Mouse (Mus musculus): ENCODE measurements around the gene Gnat3.
"Not testable (repeated sequence)": the region's sequence is repeated elsewhere in the genome, so short reads cannot be mapped to it uniquely, and the experiment has no call there.

Gnat3 gene

GRCm38 (mm10) chr5:17962249-17962648, at the start of gene Gnat3:
Gene Gnat3, plus strand, starts transcription at chr5:17962549.
- DNase-seq = no peak

DNA sequence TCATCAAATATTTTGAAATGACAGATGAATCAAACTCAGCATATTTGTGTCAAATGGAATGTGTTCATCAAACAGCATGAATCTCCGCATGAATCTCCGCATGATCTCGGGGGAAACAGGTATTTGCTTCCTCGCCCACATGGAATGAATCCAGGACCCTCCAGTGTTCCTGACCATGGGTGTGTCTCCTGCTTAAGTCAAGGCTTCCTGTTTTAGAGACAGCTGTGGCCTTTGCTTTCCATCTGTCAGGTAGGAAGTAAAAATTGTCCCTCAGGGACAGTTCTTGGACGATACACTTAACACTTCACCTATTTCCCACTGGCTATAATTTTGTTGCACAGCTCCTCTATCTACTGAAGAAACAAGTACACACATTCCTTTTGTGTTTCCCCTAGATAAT, 43.4 kb upstream of the Gnat3 start:
- peak in 1 of 2 experiments; percentile 47 for DNase-seq

DNA sequence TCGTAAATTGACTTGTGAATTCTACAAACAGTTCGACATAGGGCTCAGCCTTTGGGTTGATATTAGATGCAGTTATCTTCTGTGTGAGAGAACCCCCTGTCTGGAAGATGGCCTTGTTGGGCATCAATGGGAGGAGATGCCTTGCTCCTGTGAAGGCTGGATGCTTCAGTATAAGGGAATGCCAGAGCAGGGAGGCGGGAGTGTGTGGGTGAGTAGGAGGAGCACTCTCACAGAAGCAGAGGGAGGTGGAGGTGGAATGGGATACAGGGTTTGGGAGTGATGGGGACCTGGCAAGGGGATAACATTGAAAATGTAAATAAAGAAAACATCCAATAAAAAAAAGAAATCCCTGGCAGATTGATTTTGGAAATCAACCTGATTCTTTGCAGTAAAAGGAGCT, 38.7 kb upstream of the Gnat3 start:
- DNase-seq = no peak

GRCm38 (mm10) chr5:17924085-17924518, 38.2 kb upstream of the Gnat3 start:
- peak; percentile 38 to 63 for DNase-seq

DNA sequence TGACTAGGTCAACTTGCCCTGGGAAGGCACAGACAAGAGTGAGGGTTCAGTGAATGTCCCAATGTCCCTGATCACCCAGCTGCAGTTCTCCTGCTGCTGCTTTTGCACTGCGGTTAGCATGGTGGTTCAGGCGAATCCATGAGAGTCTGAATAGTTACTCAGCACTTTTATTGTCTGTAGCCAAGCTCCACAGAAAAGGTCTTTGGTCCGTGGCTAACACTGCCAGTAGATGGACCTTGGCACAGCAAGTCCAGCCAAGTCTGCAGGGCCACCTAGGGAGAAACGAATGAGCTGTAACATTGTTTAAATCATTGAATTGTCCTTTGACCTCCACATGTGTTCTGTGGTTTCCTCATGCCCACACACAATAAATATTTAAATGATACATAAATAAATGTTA, 33.9 kb upstream of the Gnat3 start:
- DNase-seq = peak; percentile 79 to 85

GRCm38 (mm10) chr5:17929006-17929567, 33.3 kb upstream of the Gnat3 start:
- no peak for DNase-seq

DNA sequence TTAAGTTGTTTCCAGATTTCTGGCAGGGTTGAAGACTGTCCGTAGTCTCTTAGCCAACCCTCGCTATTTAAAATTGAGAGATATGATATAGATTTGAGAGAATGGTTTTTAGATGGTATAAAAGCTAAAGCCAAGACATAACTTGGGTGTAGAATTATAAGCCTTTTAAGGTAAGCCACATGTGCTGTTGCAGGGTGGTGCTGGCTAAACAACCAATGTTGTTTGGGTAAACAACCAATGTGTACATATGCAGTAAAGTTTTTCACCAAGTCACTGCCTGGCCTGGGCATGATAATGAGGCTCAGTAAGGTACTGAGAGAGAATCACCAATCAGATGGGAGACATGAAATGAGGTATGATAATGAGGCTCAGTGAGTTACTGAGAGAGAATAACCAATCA, 30.8 kb upstream of the Gnat3 start:
- DNase-seq = not testable (repeated sequence)

DNA sequence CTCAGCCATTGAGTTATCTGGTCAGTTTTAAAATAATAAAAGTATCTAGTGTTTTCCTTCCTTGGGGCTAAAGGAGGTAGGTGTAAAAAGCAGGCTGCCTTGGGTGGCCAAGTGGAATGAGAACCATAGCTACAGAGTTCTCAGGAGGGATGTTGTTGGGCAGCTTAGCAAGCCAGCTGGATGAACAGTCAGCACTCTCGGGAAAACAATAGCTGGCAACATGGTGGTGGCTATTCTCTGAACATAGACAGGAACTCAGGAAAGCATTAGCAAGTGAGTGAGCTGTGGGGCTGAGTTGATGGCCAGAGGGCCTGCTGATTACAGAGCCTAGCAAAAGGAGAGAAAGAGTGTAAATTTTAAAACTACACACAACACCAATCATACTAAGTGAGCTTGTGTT, 27.8 kb upstream of the Gnat3 start:
- no peak for DNase-seq

DNA sequence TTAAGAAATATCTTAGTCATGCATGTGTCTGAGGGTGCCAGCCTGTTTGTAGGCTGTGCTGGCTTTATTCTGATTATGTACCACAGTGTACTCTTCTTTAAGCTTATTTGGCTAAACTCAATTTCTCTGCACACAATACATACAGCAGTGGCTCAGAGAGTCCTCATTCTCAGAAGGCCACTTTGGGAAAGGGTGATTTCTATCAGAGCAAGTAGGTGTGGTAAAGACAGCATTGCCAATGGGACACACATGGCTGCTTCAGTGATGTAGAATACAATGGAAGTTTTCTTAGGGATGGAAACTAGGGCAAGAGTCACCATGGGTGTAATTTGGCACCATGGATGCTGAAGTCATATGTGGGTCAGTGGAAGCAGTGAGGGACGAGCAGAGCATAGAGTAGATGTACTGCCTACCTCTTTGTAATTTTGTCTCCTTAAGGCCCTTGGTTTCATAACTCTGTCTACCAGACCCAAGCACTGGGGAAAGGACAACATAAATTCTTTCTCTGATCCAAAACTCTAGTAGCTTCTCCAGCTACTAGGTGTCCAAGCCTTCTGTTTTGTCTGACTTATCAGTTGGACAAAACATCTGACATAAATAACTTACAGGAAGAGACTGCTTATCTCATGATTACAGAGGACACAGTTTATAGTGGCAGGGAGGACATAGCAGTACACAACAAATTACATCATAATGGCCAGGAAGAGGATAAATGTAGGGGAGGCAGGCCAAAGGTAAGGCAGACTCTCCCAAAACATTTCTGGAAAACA, 24.0 kb upstream of the Gnat3 start:
- no peak for DNase-seq

DNA sequence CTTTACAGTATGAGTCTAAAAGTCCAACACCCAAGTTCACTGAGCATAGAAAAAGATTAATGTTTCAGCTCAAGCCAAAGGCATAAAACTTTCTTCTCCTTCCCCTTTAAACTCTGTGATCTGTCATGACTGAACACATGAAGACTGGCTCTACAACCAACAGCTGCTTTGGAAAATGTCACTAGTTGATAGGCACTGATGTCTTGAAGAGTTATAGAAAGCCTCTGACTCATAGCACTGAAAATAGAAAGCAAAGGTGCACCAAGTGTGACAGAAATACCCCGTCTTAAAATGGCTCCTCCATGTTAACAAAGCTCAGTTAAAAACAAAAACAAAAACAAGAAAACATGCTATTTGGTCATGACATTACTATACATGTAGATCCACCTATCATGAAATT, 5.9 kb upstream of the Gnat3 start:
- DNase-seq = no peak

GRCm38 (mm10) chr5:17969704-17970390, 7.5 kb downstream of the Gnat3 start:
- no peak for DNase-seq

DNA sequence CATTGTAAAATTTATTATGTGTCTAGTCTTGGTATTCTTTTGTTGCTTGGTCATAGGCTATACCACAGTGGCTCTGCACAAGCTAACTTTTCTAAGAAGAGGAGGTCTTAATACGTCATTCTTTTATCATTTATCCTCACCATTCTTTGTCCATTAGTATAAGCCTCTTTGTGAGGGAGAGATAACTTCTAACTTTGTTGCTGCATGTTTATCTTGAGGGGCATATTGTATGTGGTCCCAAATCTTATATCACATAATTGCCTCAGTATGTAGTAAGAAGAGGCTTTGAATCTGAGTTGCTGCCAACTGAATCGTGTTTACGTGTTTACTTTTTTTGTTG, 8.0 kb downstream of the Gnat3 start:
- DNase-seq = no peak

- DNase-seq = no peak
Measured at GRCm38 (mm10) chr5:17980501-17981121, 18.3 kb downstream of the Gnat3 start.

- DNase-seq = no peak
Measured at GRCm38 (mm10) chr5:17982770-17983169, 20.4 kb downstream of the Gnat3 start.

DNA sequence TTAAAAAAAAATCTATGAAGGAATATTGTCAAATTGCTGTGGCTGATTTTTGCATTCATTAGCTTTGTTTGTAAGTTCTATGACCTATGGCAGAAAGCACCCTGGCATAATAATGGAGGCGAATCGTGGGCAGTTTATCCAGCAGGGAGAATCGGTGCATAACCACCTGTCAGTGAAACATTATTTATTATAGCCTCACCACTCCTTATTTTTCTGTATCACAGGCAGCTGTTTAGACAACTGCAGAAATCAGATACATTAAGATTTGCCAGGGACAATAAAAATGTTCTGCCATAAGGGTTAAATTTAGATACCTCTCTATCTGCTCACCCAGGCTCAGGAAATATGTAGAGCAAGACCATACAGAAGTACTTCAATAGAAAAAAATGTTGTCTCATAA, 22.2 kb downstream of the Gnat3 start:
- no peak for DNase-seq

- no peak for DNase-seq
Measured at GRCm38 (mm10) chr5:17986611-17987010, 24.3 kb downstream of the Gnat3 start.

DNA sequence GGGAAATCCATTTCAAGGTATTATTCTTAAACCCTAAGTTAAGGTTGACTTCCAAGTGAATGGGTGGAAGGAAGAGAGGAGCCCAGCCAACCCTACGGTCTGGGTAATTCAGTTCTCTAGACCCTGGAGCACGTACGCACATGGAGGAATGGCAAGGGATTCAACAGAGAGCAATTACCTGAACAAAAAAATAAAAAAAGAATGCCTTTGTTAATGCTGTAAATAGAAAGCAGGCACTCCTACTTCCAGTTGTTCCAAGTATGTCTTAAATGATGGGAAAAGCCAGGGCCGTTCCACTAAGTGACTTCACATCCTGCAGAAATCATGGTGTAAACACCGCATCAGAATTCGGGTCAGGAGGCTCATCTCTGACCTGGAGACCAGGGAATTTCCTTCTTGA, 28.3 kb downstream of the Gnat3 start:
- DNase-seq = no peak

- no peak for DNase-seq
Measured at GRCm38 (mm10) chr5:17999570-17999969, 37.2 kb downstream of the Gnat3 start.

DNA sequence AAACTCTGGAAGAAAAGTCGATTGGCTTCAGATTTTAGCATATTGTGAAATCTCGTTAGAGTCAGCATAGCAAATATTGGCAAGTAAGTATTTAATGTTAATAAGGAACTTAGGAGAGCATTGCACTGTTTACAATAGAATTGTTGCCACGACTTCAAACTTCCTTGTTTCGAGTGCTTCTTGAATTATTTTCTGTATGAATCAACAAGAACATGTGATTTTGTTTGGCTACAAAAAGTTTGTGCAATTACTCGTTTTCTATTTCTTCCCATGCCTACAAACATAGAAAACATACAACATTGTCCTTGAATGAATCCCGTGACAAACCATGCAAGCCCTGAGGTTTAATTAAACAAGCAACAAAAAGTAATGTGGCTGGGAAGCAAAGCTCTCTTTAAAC, 37.8 kb downstream of the Gnat3 start:
- DNase-seq = no peak

DNA sequence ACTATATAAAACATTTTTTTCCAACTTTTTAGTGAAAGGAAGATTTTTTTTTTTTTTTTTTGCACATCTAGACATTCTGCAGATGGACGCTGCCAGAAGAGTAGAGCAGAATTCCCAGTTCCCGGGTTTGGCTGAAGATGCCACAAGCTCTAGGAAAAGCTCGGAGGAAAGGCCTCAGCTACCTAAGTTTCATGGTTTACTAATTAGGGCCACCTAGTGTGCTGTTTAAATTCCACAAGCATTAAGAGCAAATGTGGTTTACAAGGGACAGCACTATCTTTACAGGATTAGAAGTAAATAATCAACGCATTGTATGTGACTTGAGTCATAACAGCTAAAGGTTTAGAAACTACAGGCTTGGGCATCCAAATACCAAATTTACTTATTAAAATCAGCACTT, 39.3 kb downstream of the Gnat3 start:
- DNase-seq = no peak

- no peak for DNase-seq
Measured at GRCm38 (mm10) chr5:18003675-18004074, 41.3 kb downstream of the Gnat3 start.

GRCm38 (mm10) chr5:18004824-18005611, 42.7 kb downstream of the Gnat3 start:
- no peak for DNase-seq

- DNase-seq = peak; percentile 68 to 72
Measured at GRCm38 (mm10) chr5:18006157-18006556, 43.8 kb downstream of the Gnat3 start.

Measured in kidney, adult 8-10 months (tissue).